Mouse (Mus musculus) hindbrain, embryonic 12.5 days (tissue): ENCODE results near the gene Serinc3. TPM values are rescaled to one million over a fixed set of nuclear protein-coding genes. Genes with fewer than 3 reads are reported as not detected.

Experiments used
- ATAC-seq: fragments of 200-750 bp; cut with Nextera tagmentation; 2 replicates; pipeline ENCODE4 v1.8.0; 2017; ENCODE audit warnings: moderate TSS enrichment; ENCODE audit not compliant: low FRiP score
- H3K27ac ChIP-seq: fragments of 300-500 bp; sonication (generic); 2 replicates; pipeline ENCODE4 v1.5.1; 2016; ENCODE audit warnings: mild to moderate bottlenecking
- H3K27me3 ChIP-seq: fragments of 300-500 bp; sonication (generic); 2 replicates; pipeline ENCODE4 v1.6.1; 2016; ENCODE audit warnings: mild to moderate bottlenecking
- H3K36me3 ChIP-seq: fragments of 300-500 bp; sonication (generic); 2 replicates; pipeline ENCODE4 v1.6.1; 2016; ENCODE audit warnings: mild to moderate bottlenecking
- H3K4me1 ChIP-seq: fragments of 300-500 bp; sonication (generic); 2 replicates; pipeline ENCODE4 v1.6.1; 2016
- H3K4me2 ChIP-seq: fragments of 300-500 bp; sonication (generic); replicated peaks from 2 replicates; pipeline ENCODE4 v1.6.1; 2016; ENCODE audit warnings: mild to moderate bottlenecking
- H3K4me3 ChIP-seq: fragments of 300-500 bp; sonication (generic); 2 replicates; pipeline ENCODE4 v1.5.1; 2016; ENCODE audit warnings: mild to moderate bottlenecking
- H3K9ac ChIP-seq: fragments of 300-500 bp; sonication (generic); 2 replicates; pipeline ENCODE4 v1.6.1; 2016; ENCODE audit warnings: mild to moderate bottlenecking, moderate library complexity
- H3K9me3 ChIP-seq: fragments of 300-500 bp; sonication (generic); replicated peaks from 2 replicates; pipeline ENCODE4 v1.6.1; 2016; ENCODE audit warnings: mild to moderate bottlenecking
- WGBS: fragments of 180-500 bp; shearing (Covaris S2); methylation state at CpG from one replicate; pipeline ENCODE4 v1.1.7; 2016; 5-methylcytosine and 5-hydroxymethylcytosine counted together
- polyA plus RNA-seq: library from polyadenylated mRNA; unstranded; fragments of >200 nt; fragmentation: Nextera tagmentation; extraction: Ambion mirVana; gene quantifications from 2 replicates; pipeline ENCODE4 v1.2.1, GENCODE M21; 2016

Serinc3 gene
- polyA plus RNA-seq, 1 experiment from 2014 or later = 36.2 TPM

- H3K4me3 ChIP-seq = no peak overlapping the region
- H3K27me3 ChIP-seq = no peaks in the 10 kb centered on the region
- peaks cover 7% of the 10 kb centered on the region; the same call in 1 of the 2 replicates for H3K4me1 ChIP-seq
- WGBS = 96% methylated on average over 2 of the region's 2 CpGs
- H3K9me3 ChIP-seq = no peaks in the 10 kb centered on the region
- H3K9ac ChIP-seq = no peak overlapping the region
- no peak for ATAC-seq
- H3K36me3 ChIP-seq = no peaks in the 10 kb centered on the region
- H3K4me2 ChIP-seq = no peak overlapping the region
- no peak overlapping the region for H3K27ac ChIP-seq
Observed at GRCm38 (mm10) chr2:163682344-163682743, 37.4 kb upstream of the Serinc3 start.

GRCm38 (mm10) chr2:163676745-163677144 lies 31.8 kb upstream of the Serinc3 start:
- no peaks in the 10 kb centered on the region for H3K36me3 ChIP-seq
- no peak overlapping the region for H3K9ac ChIP-seq
- ATAC-seq = no peak
- peaks cover 17% of the 10 kb centered on the region for H3K4me1 ChIP-seq
- H3K4me3 ChIP-seq = no peak overlapping the region
- WGBS = 97% methylated on average over 3 of the region's 3 CpGs
- no peak overlapping the region for H3K4me2 ChIP-seq
- H3K9me3 ChIP-seq = no peaks in the 10 kb centered on the region
- no peaks in the 10 kb centered on the region for H3K27me3 ChIP-seq
- H3K27ac ChIP-seq = no peak overlapping the region

GRCm38 (mm10) chr2:163676321-163676720 lies 31.4 kb upstream of the Serinc3 start:
- no peak overlapping the region for H3K4me3 ChIP-seq
- H3K36me3 ChIP-seq = no peaks in the 10 kb centered on the region
- no peaks in the 10 kb centered on the region for H3K27me3 ChIP-seq
- WGBS = 93% methylated on average over 4 of the region's 4 CpGs
- no peak overlapping the region for H3K9ac ChIP-seq
- no peaks in the 10 kb centered on the region for H3K9me3 ChIP-seq
- no peak for ATAC-seq
- H3K27ac ChIP-seq = no peak overlapping the region
- H3K4me1 ChIP-seq = peaks cover 17% of the 10 kb centered on the region
- H3K4me2 ChIP-seq = no peak overlapping the region

GRCm38 (mm10) chr2:163675662-163676061 lies 30.7 kb upstream of the Serinc3 start:
- 77% methylated on average over 6 of the region's 6 CpGs for WGBS

DNA sequence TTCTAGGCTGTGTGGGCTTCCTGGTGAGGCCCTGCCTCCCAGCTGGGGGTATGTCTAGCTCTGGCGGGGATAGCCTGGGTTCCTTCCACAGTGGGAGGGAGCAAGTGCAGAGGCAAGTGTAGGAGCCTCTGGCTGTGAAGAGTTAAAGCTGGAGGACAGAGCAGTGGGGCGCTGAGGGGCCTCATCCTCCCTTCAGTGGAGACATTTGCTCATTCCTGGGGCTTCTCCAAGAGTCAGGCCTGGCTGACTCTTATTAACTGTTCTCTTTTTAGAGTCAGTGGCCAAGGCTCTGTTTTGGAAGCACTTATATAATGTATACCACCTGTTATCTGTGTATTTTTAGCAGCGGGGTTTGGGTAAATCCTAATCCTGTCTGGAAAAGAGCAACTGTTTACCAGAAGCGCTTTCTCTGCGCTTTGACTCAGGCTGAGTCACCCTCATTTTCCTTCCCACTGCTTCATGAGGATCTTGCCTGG lies 30.3 kb upstream of the Serinc3 start:
- Histone ChIP-seq H3K36me3 (no peaks in the 10 kb centered on the region), H3K4me2 (no peak overlapping the region), H3K9ac (no peak overlapping the region), H3K4me3 (no peak overlapping the region), H3K4me1 (peaks cover 17% of the 10 kb centered on the region), H3K27me3 (no peaks in the 10 kb centered on the region), H3K27ac (peak overlapping the region; percentile 37; the same call in 1 of the 2 replicates), H3K9me3 (no peaks in the 10 kb centered on the region)
- 60% methylated on average over 5 of the region's 5 CpGs for WGBS
- no peak for ATAC-seq

More at GRCm38 (mm10) chr2:163675662-163676061, 30.7 kb upstream of the Serinc3 start:
- Histone ChIP-seq H3K4me1 (peaks cover 17% of the 10 kb centered on the region), H3K36me3 (no peaks in the 10 kb centered on the region), H3K4me3 (no peak overlapping the region), H3K4me2 (no peak overlapping the region), H3K9me3 (no peaks in the 10 kb centered on the region), H3K27ac (peak overlapping the region; percentile 37; the same call in 1 of the 2 replicates), H3K27me3 (no peaks in the 10 kb centered on the region), H3K9ac (no peak overlapping the region)
- ATAC-seq = no peak

- H3K9ac ChIP-seq = no peak overlapping the region
- peaks cover 17% of the 10 kb centered on the region for H3K4me1 ChIP-seq
- ATAC-seq = no peak
- no peak overlapping the region for H3K4me3 ChIP-seq
- WGBS = 82% methylated on average over 5 of the region's 5 CpGs
- no peaks in the 10 kb centered on the region for H3K27me3 ChIP-seq
- no peaks in the 10 kb centered on the region for H3K9me3 ChIP-seq
- H3K4me2 ChIP-seq = no peak overlapping the region
- no peaks in the 10 kb centered on the region for H3K36me3 ChIP-seq
- H3K27ac ChIP-seq = no peak overlapping the region
Observed at GRCm38 (mm10) chr2:163674397-163674796, 29.5 kb upstream of the Serinc3 start.

DNA sequence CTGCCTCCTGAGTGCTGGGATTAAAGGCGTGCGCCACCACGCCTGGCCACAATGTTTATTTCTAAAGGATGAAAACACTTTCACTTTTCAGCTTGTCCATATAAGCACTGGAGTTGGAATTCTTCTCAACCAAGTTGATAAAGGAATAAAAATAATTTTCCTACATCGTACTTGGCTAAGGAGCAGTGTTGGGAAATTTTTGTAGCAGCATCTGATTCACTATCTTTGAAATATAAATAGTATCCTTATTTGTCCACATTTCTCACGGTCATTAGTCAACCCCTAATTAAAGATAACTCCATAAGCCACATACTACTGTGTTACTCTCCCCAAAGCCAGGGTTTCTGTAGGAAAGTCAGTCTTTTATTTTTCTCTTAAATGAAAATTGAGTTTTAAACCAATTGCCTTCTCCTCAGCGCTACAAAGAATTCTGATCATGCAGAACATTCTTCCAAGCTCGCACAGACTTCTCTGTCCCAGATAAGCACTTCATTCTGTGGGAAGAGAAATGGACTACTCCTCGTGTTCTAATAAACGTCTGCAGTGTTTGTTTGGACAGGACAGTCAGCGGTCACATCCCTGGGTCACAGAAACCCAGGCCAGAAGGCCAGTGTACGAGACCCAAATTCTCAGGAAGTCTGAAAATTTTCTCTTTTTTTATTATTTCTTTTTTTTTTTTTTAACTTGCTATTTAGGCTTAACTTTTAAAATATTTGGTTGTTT lies 26.1 kb upstream of the Serinc3 start:
- no peak overlapping the region for H3K4me2 ChIP-seq
- no peak overlapping the region for H3K9ac ChIP-seq
- no peaks in the 10 kb centered on the region for H3K36me3 ChIP-seq
- peaks cover 15% of the 10 kb centered on the region for H3K4me1 ChIP-seq
- no peak overlapping the region for H3K4me3 ChIP-seq
- no peaks in the 10 kb centered on the region for H3K9me3 ChIP-seq
- WGBS = 91% methylated on average over 11 of the region's 11 CpGs
- no peak overlapping the region for H3K27ac ChIP-seq
- ATAC-seq = no peak
- H3K27me3 ChIP-seq = no peaks in the 10 kb centered on the region

- Histone ChIP-seq H3K27ac (no peak overlapping the region), H3K9ac (no peak overlapping the region), H3K4me2 (no peak overlapping the region), H3K4me3 (no peak overlapping the region), H3K36me3 (no peaks in the 10 kb centered on the region), H3K9me3 (no peaks in the 10 kb centered on the region), H3K27me3 (no peaks in the 10 kb centered on the region), H3K4me1 (no peaks in the 10 kb centered on the region)
- ATAC-seq = no peak
- WGBS = 86% methylated on average over 1 of the region's 1 CpGs
Observed at GRCm38 (mm10) chr2:163667045-163667444, 22.1 kb upstream of the Serinc3 start.

- H3K9me3 ChIP-seq = no peaks in the 10 kb centered on the region
- H3K27me3 ChIP-seq = no peaks in the 10 kb centered on the region
- no peak overlapping the region for H3K4me2 ChIP-seq
- 63% methylated on average over 3 of the region's 3 CpGs for WGBS
- no peak overlapping the region for H3K4me3 ChIP-seq
- H3K9ac ChIP-seq = no peak overlapping the region
- H3K36me3 ChIP-seq = no peaks in the 10 kb centered on the region
- H3K4me1 ChIP-seq = peaks cover 19% of the 10 kb centered on the region
- no peak for ATAC-seq
- H3K27ac ChIP-seq = no peak overlapping the region
Observed at GRCm38 (mm10) chr2:163663930-163664329, 19.0 kb upstream of the Serinc3 start.

GRCm38 (mm10) chr2:163662698-163663221 lies 17.8 kb upstream of the Serinc3 start:
- H3K36me3 ChIP-seq = no peaks in the 10 kb centered on the region
- no peaks in the 10 kb centered on the region for H3K27me3 ChIP-seq
- H3K4me3 ChIP-seq = no peak overlapping the region
- 59% methylated on average over 2 of the region's 2 CpGs for WGBS
- no peak for ATAC-seq
- no peak overlapping the region for H3K4me2 ChIP-seq
- no peak overlapping the region for H3K27ac ChIP-seq
- H3K4me1 ChIP-seq = peaks cover 20% of the 10 kb centered on the region
- no peaks in the 10 kb centered on the region for H3K9me3 ChIP-seq
- no peak overlapping the region for H3K9ac ChIP-seq

DNA sequence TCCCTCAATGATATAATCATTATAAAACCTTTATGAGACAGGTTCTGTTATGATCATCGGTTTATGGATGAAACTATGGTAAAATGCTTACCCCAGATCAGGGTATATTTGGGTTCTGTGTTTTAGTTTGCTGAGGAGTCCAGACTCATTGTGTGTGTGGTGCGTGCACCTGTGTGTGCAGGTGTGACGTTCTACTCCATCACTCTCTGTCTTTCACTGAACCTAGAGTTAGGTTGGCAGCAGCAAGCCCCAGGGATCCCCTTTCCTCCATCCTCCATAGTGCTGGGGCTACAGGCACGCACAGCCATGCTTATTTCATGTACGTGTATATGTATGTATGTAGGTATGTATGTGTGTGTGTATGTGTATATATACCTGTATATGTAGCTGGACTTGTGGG lies 17.1 kb upstream of the Serinc3 start:
- Histone ChIP-seq H3K27ac (no peak overlapping the region), H3K9me3 (no peaks in the 10 kb centered on the region), H3K9ac (no peak overlapping the region), H3K4me2 (no peak overlapping the region), H3K36me3 (no peaks in the 10 kb centered on the region), H3K4me1 (peaks cover 20% of the 10 kb centered on the region), H3K4me3 (no peak overlapping the region), H3K27me3 (no peaks in the 10 kb centered on the region)
- WGBS = 93% methylated on average over 5 of the region's 5 CpGs
- ATAC-seq = no peak

GRCm38 (mm10) chr2:163661371-163661850 lies 16.5 kb upstream of the Serinc3 start:
- no peak overlapping the region for H3K4me3 ChIP-seq
- H3K4me1 ChIP-seq = peaks cover 20% of the 10 kb centered on the region
- no peaks in the 10 kb centered on the region; the same call in 1 of the 2 replicates for H3K27me3 ChIP-seq
- H3K27ac ChIP-seq = peak overlapping the region; percentile 23; the same call in 1 of the 2 replicates
- WGBS = 46% methylated on average over 6 of the region's 6 CpGs
- no peaks in the 10 kb centered on the region for H3K9me3 ChIP-seq
- no peak overlapping the region; the same call in 1 of the 2 replicates for H3K9ac ChIP-seq
- H3K4me2 ChIP-seq = no peak overlapping the region
- H3K36me3 ChIP-seq = no peaks in the 10 kb centered on the region
- ATAC-seq = no peak
